Mouse (Mus musculus): ENCODE results near the gene Alk. TPM values are rescaled to one million over a fixed set of nuclear protein-coding genes. Genes with fewer than 3 reads are reported as not detected.

Gene Alk
- polyA plus RNA-seq, 2 experiments: 0.02 to 0.03 TPM

GRCm38 (mm10) chr17:72278296-72278695 lies 326.1 kb downstream of the Alk start:
- TF ChIP-seq CTCF (IDR thresholded peaks at IDR 0.05; ENCODE audit: low read depth) (no peak), EP300 (IDR thresholded peaks at IDR 0.05; ENCODE audit: low read depth) (no peak)
- ATAC-seq (ENCODE audit: insufficient read depth): no peak

GRCm38 (mm10) chr17:72276778-72277177 lies 327.6 kb downstream of the Alk start:
- ATAC-seq (ENCODE audit: insufficient read depth) (no peak), DNase-seq (ENCODE audit: low read depth in 3 of 3, low spot score in 3 of 3) (no peak)
- 54% methylated on average over 6 of the region's 6 CpGs for WGBS (ENCODE audit: insufficient replicate concordance)
- Histone ChIP-seq H3K27me3 (ENCODE audit: control insufficient read depth, insufficient read depth, low read length) (no peaks in the 10 kb centered on the region), H3K4me3 (ENCODE audit: insufficient read depth in 1 of 2, low read depth in 2 of 2, low read length in 2 of 2) (no peak overlapping the region), H3K9ac (replicated peaks) (no peak overlapping the region), H3K9me3 (ENCODE audit: control insufficient read depth, low read length) (no peaks in the 10 kb centered on the region), H3K36me3 (replicated peaks; ENCODE audit: control insufficient read depth, insufficient read depth, low read depth) (no peaks in the 10 kb centered on the region), H3K4me1 (replicated peaks; ENCODE audit: control insufficient read depth in 2 of 2, insufficient read depth in 2 of 2, low read length in 1 of 2) (no peaks in the 10 kb centered on the region), H3K4me2 (ENCODE audit: low read depth) (no peak overlapping the region), H3K27ac (no peak overlapping the region)
- TF ChIP-seq CTCF (IDR thresholded peaks at IDR 0.05; ENCODE audit: low read depth): no peak
- TF ChIP-seq EP300 (IDR thresholded peaks at IDR 0.05; ENCODE audit: low read depth): no peak

More at GRCm38 (mm10) chr17:72278296-72278695, 326.1 kb downstream of the Alk start:
- Histone ChIP-seq H3K9ac (replicated peaks) (no peak overlapping the region), H3K9me3 (ENCODE audit: control insufficient read depth, low read length) (no peaks in the 10 kb centered on the region), H3K27me3 (ENCODE audit: control insufficient read depth, insufficient read depth, low read length) (no peaks in the 10 kb centered on the region), H3K27ac (no peak overlapping the region), H3K36me3 (replicated peaks; ENCODE audit: control insufficient read depth, insufficient read depth, low read depth) (no peaks in the 10 kb centered on the region), H3K4me3 (ENCODE audit: insufficient read depth in 1 of 2, low read depth in 2 of 2, low read length in 2 of 2) (no peak overlapping the region), H3K4me2 (ENCODE audit: low read depth) (no peak overlapping the region), H3K4me1 (replicated peaks; ENCODE audit: control insufficient read depth in 2 of 2, insufficient read depth in 2 of 2, low read length in 1 of 2) (no peaks in the 10 kb centered on the region)
- no peak for DNase-seq (ENCODE audit: low read depth in 3 of 3, low spot score in 3 of 3)

- H3K27ac ChIP-seq: no peak overlapping the region
- WGBS (ENCODE audit: insufficient replicate concordance): 37% methylated on average over 8 of the region's 8 CpGs
- ATAC-seq (ENCODE audit: insufficient read depth) (no peak), DNase-seq (ENCODE audit: low read depth in 3 of 3, low spot score in 3 of 3) (no peak)
- no peaks in the 10 kb centered on the region for H3K4me1 ChIP-seq (replicated peaks; ENCODE audit: control insufficient read depth in 2 of 2, insufficient read depth in 2 of 2, low read length in 1 of 2)
- TF ChIP-seq CTCF (IDR thresholded peaks at IDR 0.05; ENCODE audit: low read depth) (no peak), EP300 (IDR thresholded peaks at IDR 0.05; ENCODE audit: low read depth) (no peak)
- no peak overlapping the region for H3K4me2 ChIP-seq (ENCODE audit: low read depth)
- H3K4me3 ChIP-seq (ENCODE audit: insufficient read depth in 1 of 2, low read depth in 2 of 2, low read length in 2 of 2): no peak overlapping the region
- H3K36me3 ChIP-seq (replicated peaks; ENCODE audit: control insufficient read depth, insufficient read depth, low read depth): no peaks in the 10 kb centered on the region
- no peaks in the 10 kb centered on the region for H3K9me3 ChIP-seq (ENCODE audit: control insufficient read depth, low read length)
- no peaks in the 10 kb centered on the region for H3K27me3 ChIP-seq (ENCODE audit: control insufficient read depth, insufficient read depth, low read length)
- H3K9ac ChIP-seq (replicated peaks): no peak overlapping the region
Observed at GRCm38 (mm10) chr17:72275391-72275904, 329.0 kb downstream of the Alk start.

- no peaks in the 10 kb centered on the region for H3K9me3 ChIP-seq (ENCODE audit: control insufficient read depth, low read length)
- H3K27me3 ChIP-seq (ENCODE audit: control insufficient read depth, insufficient read depth, low read length): no peaks in the 10 kb centered on the region
- DNase-seq (ENCODE audit: low read depth in 3 of 3, low spot score in 3 of 3) (no peak), ATAC-seq (ENCODE audit: insufficient read depth) (no peak)
- no peak overlapping the region for H3K4me2 ChIP-seq (ENCODE audit: low read depth)
- H3K4me3 ChIP-seq (ENCODE audit: insufficient read depth in 1 of 2, low read depth in 2 of 2, low read length in 2 of 2): no peak overlapping the region
- no peaks in the 10 kb centered on the region for H3K36me3 ChIP-seq (replicated peaks; ENCODE audit: control insufficient read depth, insufficient read depth, low read depth)
- H3K4me1 ChIP-seq (replicated peaks; ENCODE audit: control insufficient read depth in 2 of 2, insufficient read depth in 2 of 2, low read length in 1 of 2): no peaks in the 10 kb centered on the region
- TF ChIP-seq EP300 (IDR thresholded peaks at IDR 0.05; ENCODE audit: low read depth) (no peak), CTCF (IDR thresholded peaks at IDR 0.05; ENCODE audit: low read depth) (no peak)
- no peak overlapping the region for H3K27ac ChIP-seq
- H3K9ac ChIP-seq (replicated peaks): no peak overlapping the region
- 72% methylated on average over 5 of the region's 5 CpGs for WGBS (ENCODE audit: insufficient replicate concordance)
Observed at GRCm38 (mm10) chr17:72274205-72274604, 330.2 kb downstream of the Alk start.

GRCm38 (mm10) chr17:72271640-72272039 lies 332.8 kb downstream of the Alk start:
- Histone ChIP-seq H3K4me3 (ENCODE audit: insufficient read depth in 1 of 2, low read depth in 2 of 2, low read length in 2 of 2) (no peak overlapping the region), H3K27ac (no peak overlapping the region), H3K36me3 (replicated peaks; ENCODE audit: control insufficient read depth, insufficient read depth, low read depth) (no peaks in the 10 kb centered on the region), H3K9me3 (ENCODE audit: control insufficient read depth, low read length) (no peaks in the 10 kb centered on the region), H3K4me1 (replicated peaks; ENCODE audit: control insufficient read depth in 2 of 2, insufficient read depth in 2 of 2, low read length in 1 of 2) (no peaks in the 10 kb centered on the region), H3K9ac (replicated peaks) (no peak overlapping the region), H3K4me2 (ENCODE audit: low read depth) (no peak overlapping the region), H3K27me3 (ENCODE audit: control insufficient read depth, insufficient read depth, low read length) (no peaks in the 10 kb centered on the region)
- 52% methylated on average over 1 of the region's 1 CpGs for WGBS (ENCODE audit: insufficient replicate concordance)
- no peak for DNase-seq (ENCODE audit: low read depth in 3 of 3, low spot score in 3 of 3)
- no peak for TF ChIP-seq CTCF (IDR thresholded peaks at IDR 0.05; ENCODE audit: low read depth)
- TF ChIP-seq EP300 (IDR thresholded peaks at IDR 0.05; ENCODE audit: low read depth): no peak
- no peak for ATAC-seq (ENCODE audit: insufficient read depth)

Measured in liver, embryonic 14.5 days (tissue).